Mouse (Mus musculus) bone marrow macrophage, adult 2 months (primary cell): Measurements from ENCODE around the gene Fam117b. TPM values are rescaled to one million over a fixed set of nuclear protein-coding genes. Genes with fewer than 3 reads are reported as not detected.

ENCODE experiments used
- H3K27ac ChIP-seq: 2 replicates; pipeline ENCODE4 v1.5.1; 2012; ENCODE audit warnings: low read depth, low read length; ENCODE audit not compliant: insufficient read depth
- H3K4me1 ChIP-seq: 2 replicates; pipeline ENCODE4 v1.6.1; 2012; ENCODE audit warnings: low read length; ENCODE audit not compliant: control insufficient read depth, insufficient read depth
- H3K4me3 ChIP-seq: 2 replicates; pipeline ENCODE4 v1.5.1; 2012; ENCODE audit warnings: mild to moderate bottlenecking, low read length, moderate library complexity; ENCODE audit not compliant: insufficient read depth
- CTCF ChIP-seq: IDR thresholded peaks from 2 replicates; pipeline ENCODE4 v1.5.1; 2012; ENCODE audit warnings: low read depth, mild to moderate bottlenecking, low read length, moderate library complexity
- POLR2A ChIP-seq: IDR thresholded peaks from 2 replicates; pipeline ENCODE4 v1.6.1; 2012; ENCODE audit warnings: mild to moderate bottlenecking, low read depth, low read length, borderline replicate concordance
- polyA plus RNA-seq: library from polyadenylated mRNA; stranded (reverse); fragments of >200 nt; gene quantifications from 2 replicates; pipeline ENCODE4 v1.2.4, GENCODE M21; 2012; ENCODE audit not compliant: missing spikeins, insufficient read depth, insufficient read length

Fam117b gene
- polyA plus RNA-seq, 1 experiment = 29.2 TPM

DNA sequence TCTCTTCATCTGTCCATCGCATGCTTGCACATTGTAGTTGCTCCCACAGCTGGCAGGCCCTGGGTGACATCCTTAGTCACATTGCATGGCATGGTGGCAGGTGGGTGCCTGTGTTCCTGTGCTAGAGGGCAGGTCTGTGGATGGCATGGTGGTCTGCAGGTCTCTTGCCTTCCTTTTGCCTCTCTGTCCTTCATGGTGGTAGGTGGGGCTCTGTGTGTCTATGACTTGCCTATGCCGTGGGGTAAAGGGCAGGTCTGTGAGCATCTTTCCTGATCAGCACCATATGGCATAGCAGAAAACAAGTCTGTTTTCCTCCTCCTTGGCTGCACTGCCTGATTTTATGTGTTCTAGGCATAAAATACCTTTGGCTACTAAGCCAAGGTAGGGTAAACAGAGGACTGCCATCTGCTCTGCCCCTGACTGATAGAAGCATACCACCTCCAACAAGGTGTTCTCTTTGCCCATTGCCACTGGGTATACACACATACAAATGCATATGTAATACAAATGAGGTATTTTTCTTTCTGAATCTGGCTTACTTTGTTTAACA, 14.4 kb downstream of the Fam117b start:
- H3K27ac ChIP-seq = no peak overlapping the region
- TF ChIP-seq CTCF = no peak
- TF ChIP-seq POLR2A = no peak

GRCm38 (mm10) chr1:59930926-59931325, 18.1 kb downstream of the Fam117b start:
- no peak overlapping the region for H3K4me3 ChIP-seq
- no peak overlapping the region for H3K27ac ChIP-seq
- TF ChIP-seq CTCF (no peak), POLR2A (no peak)
- H3K4me1 ChIP-seq = peaks cover 5% of the 10 kb centered on the region

More for the DNA sequence above, 14.4 kb downstream of the Fam117b start:
- H3K4me3 ChIP-seq = no peak overlapping the region
- peaks cover 8% of the 10 kb centered on the region for H3K4me1 ChIP-seq

DNA sequence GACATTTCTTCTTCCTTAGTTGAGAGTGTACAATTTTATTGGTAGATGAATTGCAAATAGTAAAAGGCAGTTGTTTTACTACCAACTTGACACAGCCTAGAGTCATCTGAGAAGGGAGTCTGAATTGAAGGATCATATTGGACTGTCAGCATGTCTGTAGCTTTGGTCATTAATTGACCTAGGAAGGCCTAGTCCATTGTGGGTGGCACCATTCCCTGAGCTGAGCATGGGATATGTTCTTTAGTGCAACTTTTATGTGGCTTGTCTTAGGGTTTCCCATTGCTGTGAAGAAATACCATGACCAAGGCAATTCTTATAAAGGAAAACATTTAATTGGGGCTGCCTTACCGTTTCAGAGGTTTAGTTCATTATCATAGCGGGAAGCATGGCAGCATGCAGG, 20.2 kb downstream of the Fam117b start:
- TF ChIP-seq POLR2A (no peak), CTCF (no peak)
- peaks cover 8% of the 10 kb centered on the region for H3K4me1 ChIP-seq
- H3K27ac ChIP-seq = no peak overlapping the region
- no peak overlapping the region for H3K4me3 ChIP-seq

DNA sequence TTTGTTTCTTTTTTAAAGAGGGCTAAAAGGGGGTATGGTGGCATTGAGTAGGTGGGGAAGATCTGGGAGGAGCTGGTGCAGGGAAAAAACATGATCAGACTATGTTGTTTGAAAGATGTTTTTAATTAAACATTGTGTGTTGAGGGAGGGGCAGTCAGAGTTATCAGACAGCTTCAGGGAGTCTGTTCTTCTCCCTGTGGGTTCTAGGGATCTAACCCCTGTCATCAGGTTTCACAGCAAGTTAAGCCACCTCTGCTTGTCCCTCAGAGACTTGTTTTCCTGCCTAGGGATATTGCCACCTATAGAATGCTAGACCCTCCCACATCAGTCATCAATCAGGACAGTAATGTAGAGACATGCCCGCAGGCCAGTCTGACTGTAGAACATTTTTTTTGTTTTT, 28.3 kb downstream of the Fam117b start:
- H3K4me1 ChIP-seq = peaks cover 13% of the 10 kb centered on the region
- no peak overlapping the region for H3K27ac ChIP-seq
- H3K4me3 ChIP-seq = no peak overlapping the region
- no peak for TF ChIP-seq POLR2A
- TF ChIP-seq CTCF = no peak

GRCm38 (mm10) chr1:59942057-59942790, 29.4 kb downstream of the Fam117b start:
- Histone ChIP-seq H3K27ac (no peak overlapping the region), H3K4me3 (no peak overlapping the region), H3K4me1 (peaks cover 12% of the 10 kb centered on the region)
- TF ChIP-seq POLR2A (no peak), CTCF (no peak)

DNA sequence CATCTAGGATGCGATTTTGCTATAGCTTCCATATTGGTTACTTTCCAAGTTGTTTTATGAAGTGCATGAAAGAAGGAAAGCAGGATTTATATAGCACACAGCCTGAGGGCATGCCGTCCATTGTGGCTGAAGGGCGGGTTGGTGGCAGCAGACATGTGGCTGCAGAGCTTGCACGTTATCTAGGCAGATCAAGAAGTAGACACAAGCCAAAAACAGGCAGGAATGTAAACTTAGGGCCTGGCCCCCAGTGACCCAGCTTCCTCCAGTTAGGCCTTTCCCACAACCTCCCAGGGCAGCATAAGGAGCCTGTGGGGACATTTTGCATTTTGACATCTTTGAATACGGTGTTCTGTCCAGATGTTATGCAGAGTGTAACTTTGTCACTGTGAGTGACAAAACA, 31.0 kb downstream of the Fam117b start:
- Histone ChIP-seq H3K4me3 (no peak overlapping the region), H3K27ac (no peak overlapping the region), H3K4me1 (peaks cover 10% of the 10 kb centered on the region)
- TF ChIP-seq CTCF = no peak
- TF ChIP-seq POLR2A = no peak

DNA sequence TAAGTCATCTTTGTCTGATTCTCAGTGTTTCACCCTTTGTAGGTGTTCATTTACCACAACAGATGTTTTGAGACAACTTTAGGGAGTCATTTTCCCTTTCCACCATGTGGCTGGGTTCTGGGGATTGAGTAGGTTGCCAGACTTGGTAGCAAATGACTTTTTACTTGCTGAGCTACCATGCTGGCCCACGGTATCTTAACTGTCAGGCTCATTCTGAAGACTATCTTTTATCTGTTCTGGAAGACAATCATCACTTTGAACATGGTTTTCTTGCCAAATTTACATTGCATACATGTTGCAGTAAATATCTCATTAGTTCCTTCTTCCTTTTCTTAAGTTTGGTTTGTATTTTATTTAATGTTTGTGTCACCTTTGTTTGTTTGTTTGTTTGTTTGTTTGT, 33.2 kb downstream of the Fam117b start:
- TF ChIP-seq CTCF (no peak), POLR2A (no peak)
- H3K4me1 ChIP-seq = peaks cover 11% of the 10 kb centered on the region
- H3K27ac ChIP-seq = no peak overlapping the region
- H3K4me3 ChIP-seq = no peak overlapping the region

DNA sequence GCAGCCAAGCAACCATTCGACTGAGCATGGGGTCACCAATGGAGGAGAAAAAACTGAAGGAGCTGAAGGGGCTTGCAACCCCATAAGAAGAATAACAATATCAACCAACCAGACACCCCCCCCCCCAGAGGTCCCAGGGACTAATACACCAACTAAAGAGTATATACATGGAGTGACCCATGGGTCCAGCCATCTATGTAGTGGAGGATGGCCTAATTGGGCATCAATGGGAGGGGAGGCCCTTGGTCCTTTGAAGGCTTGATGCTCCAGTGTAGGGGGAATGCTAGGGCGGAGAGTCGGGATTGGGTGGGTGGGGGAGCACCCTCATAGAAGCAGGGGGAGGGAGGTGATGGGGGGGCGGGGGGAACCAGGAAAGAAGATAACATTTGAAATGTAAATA, 34.7 kb downstream of the Fam117b start:
- no peak for TF ChIP-seq CTCF
- no peak for TF ChIP-seq POLR2A
- peaks cover 18% of the 10 kb centered on the region for H3K4me1 ChIP-seq
- H3K4me3 ChIP-seq = no peak overlapping the region
- no peak overlapping the region for H3K27ac ChIP-seq

GRCm38 (mm10) chr1:59957206-59957605, 44.4 kb downstream of the Fam117b start:
- TF ChIP-seq POLR2A (no peak), CTCF (no peak)

GRCm38 (mm10) chr1:59959941-59960340, 47.1 kb downstream of the Fam117b start:
- no peak for TF ChIP-seq CTCF
- no peak for TF ChIP-seq POLR2A
- no peaks in the 10 kb centered on the region for H3K4me1 ChIP-seq
- H3K27ac ChIP-seq = no peak overlapping the region
- H3K4me3 ChIP-seq = no peak overlapping the region

More at GRCm38 (mm10) chr1:59957206-59957605, 44.4 kb downstream of the Fam117b start:
- no peak overlapping the region for H3K4me3 ChIP-seq
- H3K4me1 ChIP-seq = peaks cover 11% of the 10 kb centered on the region
- H3K27ac ChIP-seq = no peak overlapping the region
